Mouse (Mus musculus) gonadal fat pad, adult 2 months (tissue): ENCODE measurements around the gene Shisa5. TPM values are rescaled to one million over a fixed set of nuclear protein-coding genes. Genes with fewer than 3 reads are reported as not detected.
A peak's percentile ranks its signal among the peaks of the same experiment; 100 is the strongest.

Experiments used
- DNase-seq: peaks from one replicate; pipeline ENCODE4 v3.0.0-alpha.2; 2012; ENCODE audit warnings: low read depth
- polyA plus RNA-seq: library from polyadenylated mRNA; depleted of rRNA; stranded (reverse); fragments of >200 nt; gene quantifications from 2 replicates; pipeline ENCODE4 v1.2.3, GENCODE M21; 2012

Gene Shisa5
- polyA plus RNA-seq, 1 experiment: 224 TPM

GRCm38 (mm10) chr9:109054712-109055111, 16.3 kb downstream of the Shisa5 start:
- DNase-seq: peak; percentile 47

DNA sequence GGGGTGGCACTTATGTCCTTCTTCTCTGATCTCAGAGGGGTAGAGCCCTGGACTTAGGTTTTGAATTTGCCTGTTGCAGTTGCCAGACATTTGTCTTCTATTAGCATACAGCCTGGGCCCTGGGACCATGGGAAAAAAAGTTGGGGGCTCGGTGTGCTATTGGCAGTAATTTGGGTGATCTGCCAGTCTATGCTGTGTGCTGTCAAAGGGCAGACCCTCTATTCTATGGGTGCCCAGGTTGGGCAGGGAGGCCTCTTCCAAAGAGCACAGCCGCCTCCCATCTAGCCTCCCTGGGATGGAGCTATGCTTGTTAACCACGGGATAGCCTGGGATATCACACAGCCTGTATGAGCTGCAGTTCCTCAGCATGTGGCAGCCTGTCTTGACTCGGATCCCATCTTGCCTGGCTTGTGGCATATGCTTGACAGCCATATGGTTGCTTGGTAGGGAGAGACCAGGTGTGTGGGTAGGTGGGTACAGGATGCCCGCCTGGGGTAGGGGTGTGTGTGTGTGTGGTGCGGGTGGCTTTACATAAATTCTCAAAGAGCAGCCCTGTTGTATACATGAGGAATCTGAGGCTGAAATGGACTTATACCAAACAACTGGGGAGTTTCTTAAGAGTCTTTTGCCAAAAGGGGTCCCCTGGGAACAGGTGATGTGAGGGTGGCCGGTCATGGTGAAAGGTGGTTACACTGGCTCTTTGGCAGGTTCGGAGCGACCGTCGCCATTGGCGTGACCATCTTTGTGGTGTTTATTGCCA, 17.1 kb downstream of the Shisa5 start:
- no peak for DNase-seq

DNA sequence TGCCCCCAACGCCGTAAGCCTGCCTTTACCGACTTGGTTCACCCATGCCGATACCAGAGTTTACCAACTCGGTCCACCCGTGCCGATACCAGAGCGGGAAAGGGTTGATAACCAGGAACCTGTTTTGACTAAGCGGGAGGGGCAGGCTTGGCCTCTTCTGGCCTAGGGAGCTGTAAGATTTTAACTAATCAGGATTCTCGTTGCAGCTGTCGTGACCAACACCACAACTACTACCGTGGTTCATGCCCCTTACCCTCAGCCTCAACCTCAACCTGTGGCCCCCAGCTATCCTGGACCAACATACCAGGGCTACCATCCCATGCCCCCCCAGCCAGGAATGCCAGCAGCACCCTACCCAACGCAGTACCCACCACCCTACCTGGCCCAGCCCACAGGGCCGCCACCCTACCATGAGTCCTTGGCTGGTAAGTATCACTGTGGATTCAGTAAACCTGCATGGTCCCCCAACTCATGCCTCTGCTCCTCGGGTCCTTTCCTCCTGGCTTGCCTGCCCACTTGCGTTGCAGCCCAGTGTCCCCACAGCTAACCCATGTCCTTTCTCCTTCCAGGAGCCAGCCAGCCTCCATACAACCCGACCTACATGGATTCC, 17.8 kb downstream of the Shisa5 start:
- no peak for DNase-seq

DNA sequence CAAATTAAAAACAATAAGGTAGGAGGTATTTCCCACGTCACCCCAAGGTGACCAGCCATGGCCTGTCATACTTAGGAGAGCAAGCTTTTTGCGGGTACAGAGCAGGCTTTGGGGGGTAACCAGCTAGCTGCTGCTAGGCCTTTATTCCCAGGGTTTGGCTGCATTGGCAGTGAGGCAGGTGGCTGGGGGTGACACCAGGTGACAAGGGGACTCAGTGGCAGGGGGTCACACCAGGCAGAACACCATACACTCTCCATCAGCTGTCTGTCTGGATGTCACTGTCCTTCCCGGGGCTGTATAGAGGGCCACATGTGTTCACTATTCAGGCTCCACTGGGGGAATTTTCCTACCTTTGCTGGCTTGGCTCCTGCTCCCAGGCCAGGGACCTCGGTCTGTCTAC, 18.6 kb downstream of the Shisa5 start:
- no peak for DNase-seq

- no peak for DNase-seq
These were observed 19.2 kb downstream of the Shisa5 start for GRCm38 (mm10) chr9:109057543-109057942.

GRCm38 (mm10) chr9:109058006-109058765, 19.8 kb downstream of the Shisa5 start:
- DNase-seq: no peak

GRCm38 (mm10) chr9:109059136-109059903, 21.0 kb downstream of the Shisa5 start, which contains the start of gene Trex1:
Gene Trex1 (minus strand): TSS chr9:109059734.
- peak; percentile 38 for DNase-seq

DNA sequence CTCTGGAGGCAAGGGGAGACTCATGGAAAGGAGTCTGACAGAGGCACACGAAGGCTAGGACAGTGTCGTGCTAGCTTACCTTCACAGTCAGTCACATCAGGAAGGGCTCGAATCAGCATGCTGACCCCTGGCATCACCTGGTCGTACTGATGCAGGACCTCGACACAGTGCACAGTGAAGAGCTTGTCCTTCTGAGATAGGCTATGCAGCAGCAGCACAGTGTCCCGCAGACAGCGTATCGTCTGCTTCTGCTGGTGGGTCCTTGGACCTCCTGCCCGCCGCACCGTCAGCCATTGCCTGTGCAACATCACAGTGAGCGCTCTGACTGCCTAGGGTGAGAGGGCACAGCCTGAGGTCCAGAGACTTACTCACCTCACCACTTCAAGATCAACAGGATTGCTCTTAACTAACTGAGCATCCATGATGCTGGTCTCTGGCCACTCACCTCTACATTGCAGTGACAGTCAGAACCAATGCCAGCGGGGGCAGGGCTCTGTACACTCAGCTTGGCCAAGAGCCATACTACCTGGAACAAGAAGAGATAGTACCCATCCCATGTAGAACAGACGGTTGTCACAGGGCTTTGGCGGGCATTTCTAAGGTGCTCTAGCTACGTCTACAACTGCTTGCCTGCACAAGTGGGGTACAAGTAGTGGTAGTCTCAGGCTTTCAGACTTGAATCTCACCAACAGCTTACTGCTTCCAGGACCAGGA, 22.0 kb downstream of the Shisa5 start:
- DNase-seq: no peak

DNA sequence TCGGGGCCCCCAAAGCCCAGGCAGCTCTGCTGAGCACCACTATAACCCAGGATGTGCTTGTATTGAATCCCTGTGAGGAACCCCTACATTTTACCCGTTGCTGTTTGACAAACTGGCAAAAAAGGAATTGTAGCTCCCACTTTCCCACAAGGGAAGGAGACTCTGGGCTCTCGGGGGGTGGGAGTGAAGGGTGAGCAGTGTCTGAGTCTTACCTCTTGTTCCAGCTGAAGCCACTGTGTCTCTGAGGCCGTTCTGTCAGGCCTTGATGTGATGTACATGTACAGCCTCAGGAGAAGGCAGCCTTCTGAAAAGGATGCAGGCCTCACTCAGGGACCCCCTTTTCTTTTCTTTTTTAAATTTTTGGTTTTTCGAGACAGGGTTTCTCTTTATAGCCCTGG, 22.5 kb downstream of the Shisa5 start:
- DNase-seq: no peak

DNA sequence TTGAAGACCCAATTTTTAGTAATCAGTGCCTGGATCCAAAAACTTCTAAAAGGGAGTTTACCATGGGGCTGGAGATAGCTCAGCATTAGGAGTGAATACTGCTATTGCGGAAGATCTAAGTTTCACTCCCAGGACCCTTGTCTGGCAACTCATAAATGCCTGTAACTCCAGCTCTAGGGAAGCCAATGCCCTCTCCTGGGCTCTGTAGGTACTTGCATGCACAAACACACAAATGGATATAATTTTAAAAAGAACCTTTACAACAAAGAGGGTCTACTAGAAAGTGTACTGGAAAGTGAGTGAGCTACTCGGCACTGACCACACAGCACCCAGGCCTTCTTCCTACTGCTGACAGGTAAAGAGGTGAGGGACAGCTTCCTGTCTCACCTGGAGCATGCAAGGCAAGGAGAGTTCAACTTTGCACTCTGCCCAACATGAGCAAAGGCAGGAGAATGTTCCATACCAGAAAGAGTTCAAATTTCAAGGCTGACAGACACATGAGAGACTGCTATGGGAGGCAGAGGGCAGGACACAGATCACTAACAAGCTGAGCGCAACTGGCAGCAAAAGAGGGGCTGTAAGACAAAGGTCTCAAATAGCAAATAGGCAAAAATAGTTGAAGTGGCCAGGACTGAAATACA, 29.9 kb downstream of the Shisa5 start:
- no peak for DNase-seq

- DNase-seq: no peak
These were observed 35.6 kb downstream of the Shisa5 start, which contains the start of gene Atrip for GRCm38 (mm10) chr9:109073661-109074573. Gene Atrip (minus strand): TSS chr9:109074124.

DNA sequence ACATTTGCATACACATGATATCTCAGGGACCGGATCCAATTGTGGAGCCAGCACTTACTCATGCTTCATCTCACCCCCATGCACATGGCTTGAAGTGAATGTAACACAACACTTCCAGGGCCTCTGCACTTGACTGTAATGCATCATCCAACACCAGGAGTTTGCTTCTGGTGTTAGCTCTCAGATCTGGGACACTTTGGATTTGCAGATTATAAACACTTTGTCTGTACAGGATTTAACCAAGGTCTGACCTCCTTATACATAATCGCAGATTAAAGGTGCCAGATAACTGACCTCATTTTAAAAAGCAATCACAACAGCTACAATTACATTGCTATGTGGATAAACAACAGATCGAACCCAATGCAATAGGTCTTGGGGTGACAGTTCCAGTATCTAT, 42.2 kb downstream of the Shisa5 start:
- DNase-seq: no peak

- DNase-seq: no peak
These were observed 43.4 kb downstream of the Shisa5 start for GRCm38 (mm10) chr9:109081749-109082123.

DNA sequence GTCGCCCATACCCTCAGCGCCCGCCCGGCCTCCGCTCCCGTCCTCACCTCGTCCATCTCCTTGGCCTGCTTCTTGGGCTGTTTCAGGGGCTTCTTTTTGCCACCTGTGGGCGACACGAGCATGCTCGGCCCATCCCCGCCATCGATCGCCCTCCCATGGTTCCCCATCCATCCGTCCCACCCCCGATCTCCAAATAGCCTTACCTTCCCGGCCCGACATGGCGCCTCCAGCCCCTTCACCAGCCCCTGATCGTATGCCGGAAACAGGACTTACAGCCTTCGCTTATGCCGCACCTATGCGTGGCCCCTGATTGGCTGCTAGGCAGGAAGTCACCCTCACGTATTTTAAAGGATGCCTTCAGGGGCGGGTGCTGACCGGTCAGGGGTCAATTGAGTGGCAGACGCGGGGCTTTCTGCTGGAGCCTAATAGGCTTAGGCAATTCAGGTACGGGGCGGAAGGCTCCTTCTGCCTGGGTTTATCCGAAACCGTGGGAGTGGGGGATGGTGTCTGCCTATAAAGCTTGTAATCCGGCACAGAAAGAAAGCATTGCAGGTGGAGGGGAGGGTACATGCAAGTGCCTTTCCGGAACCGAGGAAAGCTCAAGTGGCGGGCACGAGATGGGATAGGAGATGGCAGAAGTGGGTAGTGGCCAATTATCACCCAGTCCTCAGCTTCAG, 43.9 kb downstream of the Shisa5 start, which contains the start of the genes Ccdc51 and Tma7:
Ccdc51 (plus strand) TSS at position 370 of the 677 bp plus-strand sequence.
Tma7 (minus strand) TSS at position 464 of the 677 bp plus-strand sequence.
- no peak for DNase-seq

DNA sequence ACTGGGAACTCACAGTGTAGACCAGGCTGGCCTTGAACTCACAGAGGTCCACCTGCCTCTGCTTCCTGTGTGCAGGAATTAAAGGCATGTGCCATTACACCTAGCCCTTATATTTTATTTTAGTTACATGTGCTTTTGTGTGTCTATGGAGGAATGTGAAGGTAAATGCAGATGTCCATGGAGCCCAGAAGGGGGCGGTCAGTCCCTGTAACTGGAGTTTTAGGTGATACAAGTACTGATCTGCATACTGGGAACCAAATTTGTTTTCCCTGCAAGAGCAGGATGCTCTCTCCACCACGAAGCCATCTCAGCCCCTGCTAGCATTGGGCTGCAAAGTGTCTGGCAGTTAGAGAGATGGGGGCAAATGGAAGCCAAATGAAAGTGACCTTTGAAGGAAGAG, 46.6 kb downstream of the Shisa5 start:
- DNase-seq: no peak

- no peak for DNase-seq
These were observed 49.6 kb downstream of the Shisa5 start for GRCm38 (mm10) chr9:109087987-109088386.

GRCm38 (mm10) chr9:109090446-109090845, 52.1 kb downstream of the Shisa5 start:
- no peak for DNase-seq

DNA sequence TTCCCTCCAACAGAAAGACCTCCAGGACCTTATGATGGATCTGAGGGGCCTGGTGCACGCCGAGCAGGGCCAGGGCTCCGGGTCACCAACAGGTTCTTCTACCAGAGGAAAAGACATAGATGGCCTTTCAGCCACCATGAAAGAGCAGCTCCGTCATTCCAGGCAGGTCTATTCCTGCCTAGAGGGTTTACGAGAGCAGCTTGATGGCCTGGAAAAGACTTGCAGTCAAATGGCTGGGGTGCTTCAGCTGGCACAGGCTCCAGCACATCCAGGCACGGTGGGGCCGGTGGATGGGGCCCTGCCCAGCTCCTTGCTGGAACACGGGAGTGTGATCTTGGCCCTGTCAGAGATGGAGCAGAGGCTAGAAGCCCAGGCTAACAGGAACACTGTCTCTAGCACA, 53.4 kb downstream of the Shisa5 start:
- DNase-seq: no peak

- no peak for DNase-seq
These were observed 54.4 kb downstream of the Shisa5 start for GRCm38 (mm10) chr9:109092799-109093198.
